Mouse (Mus musculus): ENCODE data around the gene Psen1.
A peak's percentile ranks its signal among the peaks of the same experiment; 100 is the strongest.

The Psen1 gene

DNA sequence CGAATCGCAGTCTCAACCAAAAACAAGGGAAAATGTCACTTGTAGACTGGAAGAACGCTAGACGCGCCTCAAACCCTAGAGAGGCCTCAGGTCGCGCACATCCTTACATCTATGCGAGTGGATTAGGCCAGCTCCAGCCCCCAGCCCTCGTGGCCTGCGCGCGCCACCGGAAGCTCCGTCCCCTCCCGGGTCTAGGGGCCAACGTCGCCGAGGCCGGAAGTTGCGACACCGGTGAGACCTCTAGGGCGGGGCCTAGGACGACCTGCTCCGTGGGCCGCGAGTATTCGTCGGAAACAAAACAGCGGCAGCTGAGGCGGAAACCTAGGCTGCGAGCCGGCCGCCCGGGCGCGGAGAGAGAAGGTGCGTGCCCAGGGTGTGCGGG is at the start of gene Psen1:
Psen1 (plus strand) TSS at position 219 of the 382 bp plus-strand sequence.
- DNase-seq (ENCODE audit: low spot score): peak; percentile 95

DNA sequence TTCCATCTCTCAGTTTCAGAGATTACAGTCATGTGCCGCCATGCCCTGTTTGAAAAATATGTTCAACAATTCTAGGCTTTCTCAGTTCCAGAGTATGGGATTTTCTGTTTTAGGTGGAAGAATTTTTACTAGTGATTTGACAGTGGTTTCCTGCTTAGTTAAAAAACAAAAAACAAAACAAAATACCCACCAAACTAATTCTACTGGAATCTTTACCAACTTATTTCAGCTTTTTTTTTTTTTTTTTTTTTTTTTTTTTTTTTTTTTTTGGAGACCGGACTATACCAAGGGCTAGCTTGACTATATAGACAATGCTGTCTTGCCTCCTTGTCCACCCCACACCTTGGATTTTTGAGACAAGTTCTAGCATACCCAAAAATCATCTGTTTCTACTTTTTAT is 46.7 kb upstream of the Psen1 start:
- no peak for DNase-seq (ENCODE audit: low spot score)

DNA sequence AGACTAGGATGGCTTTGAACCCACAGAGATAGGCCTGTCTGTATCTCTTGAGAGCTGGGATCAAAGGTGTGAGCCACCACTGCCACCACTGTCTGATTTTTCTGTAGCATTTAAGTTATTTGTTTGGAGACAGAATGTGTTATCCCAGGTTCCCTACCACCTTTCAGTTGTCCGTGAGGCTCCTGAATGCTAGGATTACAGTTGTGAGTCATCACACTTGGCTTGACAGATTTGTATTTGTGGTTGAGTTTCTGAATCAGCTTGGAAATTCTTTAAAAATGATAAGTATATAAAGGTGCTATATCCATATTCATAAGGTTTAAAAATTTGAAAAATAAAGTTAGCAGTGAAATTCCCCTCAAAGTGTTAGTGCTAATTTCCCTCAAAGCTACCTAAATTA is 44.8 kb upstream of the Psen1 start:
- DNase-seq (ENCODE audit: low spot score): no peak

DNA sequence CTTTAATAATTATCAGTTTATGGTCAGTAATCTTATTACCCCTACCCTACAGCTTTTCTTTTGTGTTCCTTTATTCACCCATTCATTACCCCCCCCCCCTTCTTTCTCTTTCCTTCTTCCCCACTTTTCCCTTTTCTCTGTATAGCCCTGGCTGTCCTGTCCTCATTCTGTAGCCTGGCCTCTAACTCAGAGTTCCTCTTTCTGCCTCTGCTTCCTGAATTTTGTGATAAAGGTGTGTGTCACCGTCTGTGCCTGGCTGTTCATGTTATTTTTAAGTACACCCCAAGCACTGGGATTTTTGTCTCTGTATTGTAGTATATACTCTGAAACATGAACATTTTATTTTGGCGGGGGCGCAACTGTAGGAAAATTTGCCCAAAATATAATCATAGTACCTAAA is 37.6 kb upstream of the Psen1 start:
- DNase-seq (ENCODE audit: low spot score): no peak

DNA sequence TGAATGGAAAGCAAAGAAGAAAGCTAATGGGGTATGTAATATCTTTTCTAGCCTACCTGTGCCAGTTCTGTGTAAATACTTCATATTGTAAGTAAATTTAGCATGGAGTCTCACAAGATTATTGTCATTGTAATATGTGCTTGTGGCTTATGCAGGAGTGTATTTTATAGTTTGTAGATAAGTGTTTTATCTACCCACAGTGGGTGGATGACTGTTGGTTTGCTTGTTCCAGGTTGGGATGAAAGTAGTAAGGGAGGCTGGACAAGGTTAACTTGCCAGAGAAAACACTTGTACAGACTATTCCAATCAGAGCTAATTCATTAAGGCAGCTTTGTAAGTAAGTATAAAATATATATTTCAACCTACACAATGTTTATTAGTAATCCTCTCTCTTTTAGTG is 36.5 kb upstream of the Psen1 start:
- DNase-seq (ENCODE audit: low spot score): no peak

- no peak for DNase-seq (ENCODE audit: low spot score)
Measured at GRCm38 (mm10) chr12:83685466-83685865, 2.5 kb upstream of the Psen1 start.

- DNase-seq (ENCODE audit: low spot score): no peak
Measured at GRCm38 (mm10) chr12:83686575-83687350, 1.2 kb upstream of the Psen1 start.

DNA sequence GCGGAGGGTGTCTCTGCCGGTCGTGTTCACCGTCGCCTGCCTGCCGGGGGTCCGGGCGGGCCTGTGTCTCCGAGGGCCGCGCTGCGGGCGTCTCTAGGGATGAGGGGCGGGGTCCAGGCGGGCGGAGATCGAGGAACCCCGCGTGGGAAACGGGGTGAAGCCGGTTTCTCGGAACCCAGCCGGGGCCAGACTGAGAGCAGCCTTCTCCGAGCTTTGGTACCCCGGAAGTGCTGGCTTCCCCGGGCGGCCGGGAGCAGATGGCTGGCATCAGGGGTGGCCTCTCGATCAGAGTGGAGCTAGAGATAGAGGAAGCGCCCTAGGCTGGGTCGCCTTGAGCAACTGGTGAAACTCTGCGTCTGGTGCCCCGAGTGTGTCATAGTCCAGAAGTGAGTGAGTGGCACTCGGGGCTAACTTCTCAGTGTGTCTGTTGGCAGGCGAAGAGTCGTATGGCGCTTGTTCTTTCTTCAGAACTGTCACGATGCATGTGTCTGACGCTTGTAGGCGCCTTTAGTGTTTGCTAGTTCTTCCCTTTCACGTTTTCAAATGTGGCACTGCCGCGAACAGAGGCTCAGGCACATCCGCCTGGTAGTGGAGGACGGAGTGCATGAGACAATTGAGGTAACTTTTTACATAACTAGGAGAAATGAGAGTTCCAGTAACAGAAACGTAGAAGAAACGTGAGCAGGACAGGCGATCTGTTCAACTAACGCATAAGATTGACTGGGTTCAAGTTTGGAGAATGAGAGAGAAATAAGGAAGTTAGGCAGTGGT is 549 bp downstream of the Psen1 start:
- no peak for DNase-seq (ENCODE audit: low spot score)

GRCm38 (mm10) chr12:83689087-83689432 is 1.1 kb downstream of the Psen1 start:
- no peak for DNase-seq (ENCODE audit: low spot score)

- DNase-seq (ENCODE audit: low spot score): no peak
Measured at GRCm38 (mm10) chr12:83694011-83694410, 6.1 kb downstream of the Psen1 start.

DNA sequence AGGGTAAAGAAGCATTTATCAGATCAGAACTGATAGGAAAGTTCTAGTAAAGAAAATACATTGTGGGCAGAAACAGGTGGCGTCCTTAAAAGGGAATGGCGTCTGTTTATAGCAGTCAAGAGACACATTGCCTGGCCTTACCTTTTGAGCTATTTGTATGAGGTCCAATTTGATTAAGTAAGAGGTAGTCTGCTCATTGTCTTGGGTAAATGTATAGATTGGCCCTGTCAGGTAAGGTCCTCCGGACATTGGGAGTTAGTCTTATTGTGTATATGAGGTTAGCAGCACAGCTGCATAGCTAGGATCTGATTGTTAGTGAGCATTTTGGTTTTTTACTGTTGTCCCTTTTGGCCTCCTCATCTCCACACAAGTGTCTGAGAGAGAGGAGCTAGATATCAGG is 6.7 kb downstream of the Psen1 start:
- no peak for DNase-seq (ENCODE audit: low spot score)

- DNase-seq (ENCODE audit: low spot score): no peak
Measured at GRCm38 (mm10) chr12:83698637-83699036, 10.7 kb downstream of the Psen1 start.

DNA sequence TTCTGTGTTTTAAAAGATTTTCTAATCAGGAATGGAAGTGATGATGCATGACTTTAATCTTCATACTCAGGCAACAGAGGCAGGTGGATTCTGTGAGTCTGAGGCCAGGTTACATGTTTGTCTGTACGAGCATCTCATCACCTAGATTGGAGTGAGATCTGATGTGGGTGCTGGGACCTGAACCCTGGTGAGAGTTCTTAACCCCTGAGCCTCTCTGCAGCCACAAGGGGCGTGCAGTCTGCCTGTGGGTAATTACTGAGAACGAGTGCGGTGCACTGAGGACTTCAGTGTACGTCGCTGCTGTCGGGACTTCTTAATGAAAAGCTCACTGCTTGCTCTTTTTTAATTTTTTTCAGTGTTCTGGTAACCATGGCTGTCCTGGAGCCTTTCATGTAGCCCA is 13.7 kb downstream of the Psen1 start:
- DNase-seq (ENCODE audit: low spot score): no peak

GRCm38 (mm10) chr12:83702796-83703195 is 14.8 kb downstream of the Psen1 start:
- DNase-seq (ENCODE audit: low spot score): no peak

GRCm38 (mm10) chr12:83706951-83707350 is 19.0 kb downstream of the Psen1 start:
- DNase-seq (ENCODE audit: low spot score): no peak

DNA sequence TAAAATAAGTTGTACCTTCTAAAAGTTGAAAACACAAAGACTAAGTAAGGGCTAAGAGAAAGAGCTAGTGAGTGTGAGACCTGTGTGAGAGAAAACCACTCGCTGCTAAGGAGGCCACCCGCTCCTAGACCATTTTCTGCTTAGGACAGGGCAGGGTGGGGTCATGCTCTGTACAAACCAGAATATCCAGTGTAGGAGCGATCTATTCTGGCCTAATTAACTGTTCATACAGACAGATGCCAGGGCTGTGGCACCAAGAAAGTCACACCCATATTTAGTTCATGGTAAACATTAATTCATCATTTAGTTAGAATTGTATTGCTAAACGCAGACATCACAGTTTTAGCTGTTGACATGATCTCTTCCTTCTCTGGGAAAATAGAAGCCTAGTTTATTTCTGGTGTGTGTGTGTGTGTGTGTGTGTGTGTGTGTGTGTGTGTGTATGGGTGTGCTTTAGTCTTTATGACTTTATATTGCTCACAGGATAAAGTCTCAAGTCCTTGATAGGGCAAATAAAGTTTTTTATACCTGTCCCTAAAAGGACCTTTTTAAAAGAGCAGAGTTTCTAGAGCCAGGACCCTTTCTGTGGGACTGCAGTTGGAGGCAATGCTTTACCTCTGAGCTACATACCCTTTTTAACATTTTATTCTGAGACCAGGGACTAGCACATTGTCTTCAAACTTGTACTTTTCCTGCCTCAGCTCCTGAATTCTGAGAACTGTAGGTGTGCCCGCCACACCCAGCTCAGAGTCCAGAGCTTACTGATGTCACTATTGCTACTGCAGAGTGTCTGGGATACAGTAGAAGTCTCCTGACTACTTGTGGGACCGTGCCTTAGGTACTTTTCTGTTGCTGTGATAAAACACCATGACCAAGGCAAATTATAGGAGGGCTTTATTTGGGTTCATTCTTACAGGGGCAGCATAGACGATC is 20.5 kb downstream of the Psen1 start:
- no peak for DNase-seq (ENCODE audit: low spot score)

DNA sequence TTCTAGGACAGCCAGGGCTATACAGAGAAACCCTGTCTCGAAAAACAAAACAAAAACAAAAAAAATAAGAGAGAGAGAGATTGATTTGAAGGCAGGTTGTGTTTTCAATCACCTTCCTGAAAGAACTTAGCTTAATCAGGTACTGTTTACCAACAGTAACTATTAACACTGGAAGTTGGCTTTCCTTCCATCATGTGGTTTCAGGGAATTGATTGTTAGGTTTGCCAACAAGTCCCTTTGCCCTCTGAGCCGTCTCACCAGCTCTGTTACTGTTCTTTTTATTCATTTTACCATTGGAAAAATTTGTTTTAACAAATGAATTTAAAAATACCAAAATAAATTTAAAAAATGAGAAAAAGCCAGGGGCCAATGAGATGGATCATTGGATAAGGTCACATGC is 22.0 kb downstream of the Psen1 start:
- no peak for DNase-seq (ENCODE audit: low spot score)

DNA sequence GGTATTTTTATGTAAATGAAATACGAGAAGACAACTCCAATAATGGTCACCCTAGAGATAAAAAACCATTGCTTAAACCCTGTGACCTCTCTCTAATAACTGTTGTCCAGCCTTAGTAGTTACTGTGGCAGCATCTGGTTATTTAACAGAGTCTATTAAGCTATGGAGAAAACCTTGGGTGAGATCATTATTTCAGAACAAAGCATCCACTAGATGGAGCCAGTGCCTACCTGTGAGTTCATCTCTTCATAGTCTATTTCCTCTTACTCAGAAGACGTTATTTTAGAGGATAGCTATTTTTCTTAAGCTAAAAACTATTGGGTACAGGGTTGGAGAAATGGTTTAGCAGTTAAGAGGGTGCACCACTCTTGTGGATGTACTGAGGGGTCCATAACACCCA is 25.8 kb downstream of the Psen1 start:
- peak; percentile 65 for DNase-seq (ENCODE audit: low spot score)

DNA sequence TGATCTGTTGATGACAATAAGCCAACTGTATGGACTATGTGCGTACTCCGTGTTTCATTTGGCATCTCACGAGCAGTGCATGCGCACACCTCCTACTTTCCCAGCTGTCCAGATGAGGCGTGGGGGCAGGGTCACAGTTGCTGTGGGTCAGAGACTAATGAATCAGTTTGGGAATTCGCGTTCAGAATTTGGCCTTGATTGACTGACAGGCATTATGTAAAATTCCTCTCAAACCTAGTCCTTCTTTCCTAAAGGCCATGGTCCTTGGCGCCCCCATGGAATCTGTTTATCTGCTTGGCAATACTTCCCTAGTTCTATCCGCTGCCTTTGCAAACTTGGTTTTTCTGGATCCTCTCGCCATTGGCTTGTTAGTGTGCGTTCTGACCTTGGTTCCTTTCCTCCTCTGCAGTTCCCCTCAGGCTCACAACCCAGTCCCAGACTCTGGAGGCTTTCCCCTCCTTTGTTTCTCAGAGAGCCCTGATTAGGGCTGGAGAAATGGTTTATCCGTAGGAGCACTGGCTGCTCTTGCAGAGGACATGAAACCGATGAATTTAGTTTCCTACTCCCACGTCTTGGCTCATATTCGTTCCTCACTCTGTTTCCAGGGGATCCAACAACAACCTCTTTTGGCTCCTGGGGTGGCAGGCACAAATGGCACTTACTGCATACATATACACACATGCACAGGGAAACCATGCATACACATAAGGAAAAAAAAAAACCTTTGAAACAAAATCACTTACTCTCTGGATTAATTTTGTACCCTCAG is 28.6 kb downstream of the Psen1 start:
- DNase-seq (ENCODE audit: low spot score): no peak

DNA sequence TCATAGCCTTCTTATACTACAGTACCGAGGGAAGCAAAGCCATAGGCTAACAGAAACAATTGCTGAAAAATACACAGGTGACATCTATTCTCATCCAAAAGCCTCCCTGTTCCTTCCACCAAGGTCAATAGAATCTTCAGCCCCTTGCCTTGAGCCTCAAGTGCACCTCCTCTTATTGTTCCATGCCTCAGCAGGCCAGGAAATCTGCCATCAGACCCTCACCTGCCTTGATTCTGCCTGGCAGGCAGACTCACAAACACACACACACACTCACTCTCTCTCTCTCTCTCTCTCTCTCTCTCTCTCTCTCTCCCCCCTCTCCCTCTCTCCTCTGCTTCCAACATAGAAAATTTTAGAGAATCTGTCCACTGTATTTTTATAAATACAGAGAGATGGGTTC is 31.5 kb downstream of the Psen1 start:
- DNase-seq (ENCODE audit: low spot score): no peak

GRCm38 (mm10) chr12:83721281-83721680 is 33.3 kb downstream of the Psen1 start:
- DNase-seq (ENCODE audit: low spot score): no peak

DNA sequence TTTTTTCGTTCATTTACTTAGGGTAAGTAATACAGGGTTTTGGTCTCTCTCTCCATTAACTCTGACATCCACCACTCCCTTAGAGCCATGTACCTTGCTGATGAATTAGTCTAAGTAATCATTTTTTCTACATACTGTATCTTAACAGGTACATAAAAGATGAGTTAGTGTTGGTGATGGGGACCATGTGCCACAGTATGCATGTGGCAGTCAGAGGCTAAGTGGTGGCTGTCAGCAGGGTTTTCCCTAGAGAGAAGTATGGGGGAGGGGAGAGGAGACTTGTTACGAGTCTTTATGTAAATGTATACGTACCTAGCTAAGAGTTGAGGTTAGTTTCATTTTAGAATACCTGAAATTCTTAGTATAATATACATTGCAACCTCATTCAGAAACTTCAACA is 35.1 kb downstream of the Psen1 start:
- DNase-seq (ENCODE audit: low spot score): no peak

Data from lung, postnatal 25 days (tissue).